Mouse (Mus musculus) embryonic fibroblast, embryonic 13.5 days (primary cell): ENCODE results near the gene Lif. TPM values are rescaled to one million over a fixed set of nuclear protein-coding genes. Genes with fewer than 3 reads are reported as not detected.

Experiments used
- H3K27ac ChIP-seq: 2 replicates; pipeline ENCODE4 v1.5.1; 2012; ENCODE audit warnings: low read length, control low read depth, inconsistent platforms; ENCODE audit not compliant: insufficient read depth
- H3K4me1 ChIP-seq: 2 replicates; pipeline ENCODE4 v1.6.1; 2011; ENCODE audit warnings: low read length; ENCODE audit not compliant: control insufficient read depth, insufficient read depth
- H3K4me3 ChIP-seq: 2 replicates; pipeline ENCODE4 v1.5.1; 2011; ENCODE audit warnings: mild to moderate bottlenecking, control low read depth, low read length; ENCODE audit not compliant: insufficient read depth
- CTCF ChIP-seq: IDR thresholded peaks from 2 replicates; pipeline ENCODE4 v1.5.1; 2011; ENCODE audit warnings: mild to moderate bottlenecking, control low read depth, low read length, moderate library complexity, borderline replicate concordance; ENCODE audit not compliant: insufficient read depth
- POLR2A ChIP-seq: IDR thresholded peaks from 2 replicates; pipeline ENCODE4 v1.6.1; 2011; ENCODE audit warnings: low read depth, mild to moderate bottlenecking, control low read depth, low read length, moderate library complexity
- polyA plus RNA-seq: library from polyadenylated mRNA; stranded (reverse); fragments of >200 nt; gene quantifications from 2 replicates; pipeline ENCODE4 v1.2.4, GENCODE M21; 2011; ENCODE audit warnings: low read depth; ENCODE audit not compliant: missing spikeins, insufficient read length

The Lif gene
- polyA plus RNA-seq, 1 experiment: 17.0 TPM

GRCm38 (mm10) chr11:4320876-4321275, 63.5 kb downstream of the Lif start:
- no peak for TF ChIP-seq CTCF
- no peak for TF ChIP-seq POLR2A
- Histone ChIP-seq H3K4me1 (peaks cover 2% of the 10 kb centered on the region), H3K4me3 (no peak overlapping the region), H3K27ac (no peak overlapping the region)

Other genes starting within 250 kb of the Lif start
- not detected in 2 replicates for gene Sec14l4, start 226.1 kb upstream of the Lif start, polyA plus RNA-seq
- not detected in 2 replicates for gene Sec14l3, start 192.7 kb upstream of the Lif start, polyA plus RNA-seq
- 0.49 and 1.6 TPM in 2 replicates for gene Mtfp1, start 162.1 kb upstream of the Lif start, polyA plus RNA-seq
- 1.8 and 2.5 TPM in 2 replicates for gene Sec14l2, start 134.1 kb upstream of the Lif start, polyA plus RNA-seq
- 16.4 and 19.6 TPM in 2 replicates for gene Rnf215, start 122.4 kb upstream of the Lif start, polyA plus RNA-seq
- gene Ccdc157, start 97.3 kb upstream of the Lif start, polyA plus RNA-seq: 9.2 and 9.4 TPM in 2 replicates
- 42.5 and 46.8 TPM in 2 replicates for gene Sf3a1, start 97.2 kb upstream of the Lif start, polyA plus RNA-seq
- gene Tbc1d10a, start 70.8 kb upstream of the Lif start, polyA plus RNA-seq: 18.3 and 20.7 TPM in 2 replicates
- 13.9 and 19.1 TPM in 2 replicates for gene Castor1, start 39.3 kb upstream of the Lif start, polyA plus RNA-seq
- not detected in 2 replicates for gene Osm, start 21.1 kb upstream of the Lif start, polyA plus RNA-seq
- not detected in 2 replicates for gene Hormad2, start 183.5 kb downstream of the Lif start, polyA plus RNA-seq